Mouse (Mus musculus) limb, embryonic 14.5 days (tissue): ENCODE measurements at regions not wholly inside any gene's neighbourhood (a gene's known extent, or its start where the extent isn't known, plus 50 kb on each side); places are given as distances from the start of the nearest gene placed in this dataset.

Source experiments
- ATAC-seq: fragments of 200-750 bp; cut with Nextera tagmentation; 2 replicates; pipeline ENCODE4 v1.8.0; 2017; ENCODE audit warnings: low read depth, moderate number of reproducible peaks, moderate TSS enrichment; ENCODE audit not compliant: low FRiP score
- DNase-seq: peaks from one replicate; pipeline ENCODE4 v3.0.0-alpha.2; 2015; ENCODE audit warnings: low spot score
- H3K27ac ChIP-seq: fragments of 300-500 bp; sonication (generic); replicated peaks from 2 replicates; pipeline ENCODE4 v1.5.1; 2014; ENCODE audit warnings: low read depth, mild to moderate bottlenecking, low read length, moderate library complexity, mixed read lengths
- H3K27me3 ChIP-seq: fragments of 300-500 bp; sonication (generic); 2 replicates; pipeline ENCODE4 v1.6.1; 2014; ENCODE audit warnings: low read length, mixed read lengths; ENCODE audit not compliant: control insufficient read depth, insufficient read depth
- H3K36me3 ChIP-seq: fragments of 300-500 bp; sonication (generic); 2 replicates; pipeline ENCODE4 v1.6.1; 2014; ENCODE audit warnings: mild to moderate bottlenecking, low read length, moderate library complexity, mixed read lengths; ENCODE audit not compliant: control insufficient read depth, insufficient read depth
- H3K4me1 ChIP-seq: fragments of 300-500 bp; sonication (generic); 2 replicates; pipeline ENCODE4 v1.6.1; 2014; ENCODE audit warnings: antibody characterized with exemption, low read length, mixed read lengths; ENCODE audit not compliant: control insufficient read depth, insufficient read depth
- H3K4me2 ChIP-seq: fragments of 300-500 bp; sonication (generic); replicated peaks from 2 replicates; pipeline ENCODE4 v1.6.1; 2014; ENCODE audit warnings: low read depth, mild to moderate bottlenecking, low read length, moderate library complexity; ENCODE audit not compliant: severe bottlenecking
- H3K4me3 ChIP-seq: fragments of 300-500 bp; sonication (generic); replicated peaks from 2 replicates; pipeline ENCODE4 v1.5.1; 2014; ENCODE audit warnings: low read length
- H3K9ac ChIP-seq: fragments of 300-500 bp; sonication (generic); 2 replicates; pipeline ENCODE4 v1.6.1; 2014; ENCODE audit warnings: mild to moderate bottlenecking, low read depth, low read length, moderate library complexity; ENCODE audit not compliant: severe bottlenecking
- H3K9me3 ChIP-seq: fragments of 300-500 bp; sonication (generic); 2 replicates; pipeline ENCODE4 v1.6.1; 2016; ENCODE audit warnings: low read length; ENCODE audit not compliant: control insufficient read depth
- POLR2A ChIP-seq: fragments of 200-500 bp; IDR thresholded peaks from 2 replicates; pipeline ENCODE4 v1.8.0; 2012; ENCODE audit warnings: inconsistent platforms, mild to moderate bottlenecking, moderate library complexity, borderline replicate concordance; ENCODE audit not compliant: insufficient read depth, insufficient read length; ENCODE audit errors: extremely low read depth
- WGBS: fragments of 180-500 bp; shearing (Covaris S2); extraction: QIAGEN DNeasy Blood & Tissue Kit; methylation state at CpG from one replicate; pipeline ENCODE4 v1.1.7; 2014; 5-methylcytosine and 5-hydroxymethylcytosine counted together

DNA sequence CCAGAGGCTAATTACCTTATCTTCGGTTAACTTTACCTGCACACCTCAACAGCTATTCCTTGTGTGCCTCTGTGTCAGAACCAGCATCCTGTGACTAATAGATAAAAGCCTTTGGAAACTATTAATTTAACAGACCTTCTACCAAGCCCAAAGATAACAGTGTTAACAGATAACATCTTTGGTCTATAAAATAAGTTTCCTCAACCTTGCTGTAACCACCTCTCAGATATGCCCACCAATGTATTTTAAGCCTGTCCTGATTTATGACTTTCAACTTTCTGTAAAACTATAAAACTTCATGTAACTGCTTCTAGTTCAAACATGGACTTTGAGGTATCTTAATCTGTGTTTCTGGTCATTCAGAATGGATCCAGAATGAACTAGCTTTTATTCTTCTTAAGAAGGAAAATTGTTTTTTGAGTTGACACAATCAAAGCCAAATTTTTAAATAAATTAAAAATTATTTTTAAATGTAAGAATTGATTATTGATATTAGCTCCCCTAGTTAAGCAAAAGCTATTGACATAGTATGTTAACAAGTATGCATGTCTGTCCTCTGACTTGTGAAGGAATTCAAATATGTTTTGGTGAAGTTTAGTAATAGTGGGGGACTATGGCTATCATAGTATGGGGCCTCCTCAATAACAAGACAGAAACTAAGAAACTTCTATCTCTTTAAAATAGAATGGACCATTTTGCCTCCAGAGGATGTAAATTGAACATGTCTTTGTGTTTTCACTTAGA, 238.7 kb upstream of the Marcks start:
- WGBS: 82% methylated on average over 1 of the region's 1 CpGs
- ATAC-seq: no peak
- no peak overlapping the region for H3K4me2 ChIP-seq

DNA sequence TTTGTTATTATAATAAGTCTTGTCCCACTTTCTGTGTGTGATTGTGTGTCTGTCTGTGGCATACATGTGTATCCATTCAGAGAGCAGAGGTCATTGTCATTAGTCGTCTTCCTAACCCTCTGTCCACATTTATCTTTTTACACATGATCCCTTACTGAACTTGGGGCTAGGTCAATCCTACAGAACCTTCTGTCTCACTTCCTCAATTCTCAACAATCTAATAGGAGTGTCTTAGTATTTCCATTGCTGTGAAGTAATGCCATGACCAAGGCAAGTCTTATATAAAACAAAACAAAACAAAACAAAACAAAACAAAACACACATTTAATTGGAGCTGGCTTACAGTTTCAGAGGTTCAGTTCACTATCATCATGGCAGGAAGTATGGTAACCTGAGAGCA, 237.5 kb upstream of the Marcks start:
- ATAC-seq: no peak
- no peaks in the 10 kb centered on the region for H3K4me1 ChIP-seq
- no peaks in the 10 kb centered on the region for H3K27me3 ChIP-seq
- no peaks in the 10 kb centered on the region for H3K36me3 ChIP-seq
- H3K4me2 ChIP-seq: no peak overlapping the region
- DNase-seq: no peak
- no peak for TF ChIP-seq POLR2A
- H3K9me3 ChIP-seq: no peaks in the 10 kb centered on the region
- H3K9ac ChIP-seq: no peak overlapping the region
- 62% methylated on average over 1 of the region's 1 CpGs for WGBS
- H3K27ac ChIP-seq: no peak overlapping the region
- no peak overlapping the region for H3K4me3 ChIP-seq

More for the DNA sequence above, 238.7 kb upstream of the Marcks start:
- Histone ChIP-seq H3K4me3 (no peak overlapping the region), H3K27me3 (no peaks in the 10 kb centered on the region), H3K27ac (no peak overlapping the region), H3K4me1 (no peaks in the 10 kb centered on the region), H3K9ac (no peak overlapping the region), H3K9me3 (no peaks in the 10 kb centered on the region), H3K36me3 (no peaks in the 10 kb centered on the region)
- TF ChIP-seq POLR2A: no peak
- no peak for DNase-seq

DNA sequence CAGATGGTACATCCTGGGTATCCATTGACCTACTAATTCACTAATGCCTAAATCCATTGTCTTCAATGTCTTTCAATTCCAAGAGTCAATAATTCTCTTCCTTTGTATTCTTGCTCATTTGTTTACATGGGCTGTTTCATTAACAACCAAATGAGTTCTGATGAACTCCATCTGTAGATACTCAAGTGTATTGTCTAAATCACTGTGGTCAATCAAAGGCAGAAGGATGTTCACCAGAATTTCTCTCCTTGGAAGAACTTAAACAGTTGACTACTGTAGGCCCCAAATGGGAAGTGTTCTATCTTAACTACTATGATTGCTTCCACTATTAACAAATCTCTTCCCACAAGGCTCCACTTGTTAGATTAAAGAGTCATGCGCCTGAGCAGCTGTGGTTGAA, 236.9 kb upstream of the Marcks start:
- H3K4me2 ChIP-seq: no peak overlapping the region
- TF ChIP-seq POLR2A: no peak
- H3K27ac ChIP-seq: no peak overlapping the region
- H3K4me1 ChIP-seq: no peaks in the 10 kb centered on the region
- H3K4me3 ChIP-seq: no peak overlapping the region
- no peak overlapping the region for H3K9ac ChIP-seq
- no peak for DNase-seq
- no peaks in the 10 kb centered on the region for H3K9me3 ChIP-seq
- 85% methylated on average over 1 of the region's 1 CpGs for WGBS
- ATAC-seq: no peak
- H3K36me3 ChIP-seq: no peaks in the 10 kb centered on the region
- H3K27me3 ChIP-seq: no peaks in the 10 kb centered on the region

DNA sequence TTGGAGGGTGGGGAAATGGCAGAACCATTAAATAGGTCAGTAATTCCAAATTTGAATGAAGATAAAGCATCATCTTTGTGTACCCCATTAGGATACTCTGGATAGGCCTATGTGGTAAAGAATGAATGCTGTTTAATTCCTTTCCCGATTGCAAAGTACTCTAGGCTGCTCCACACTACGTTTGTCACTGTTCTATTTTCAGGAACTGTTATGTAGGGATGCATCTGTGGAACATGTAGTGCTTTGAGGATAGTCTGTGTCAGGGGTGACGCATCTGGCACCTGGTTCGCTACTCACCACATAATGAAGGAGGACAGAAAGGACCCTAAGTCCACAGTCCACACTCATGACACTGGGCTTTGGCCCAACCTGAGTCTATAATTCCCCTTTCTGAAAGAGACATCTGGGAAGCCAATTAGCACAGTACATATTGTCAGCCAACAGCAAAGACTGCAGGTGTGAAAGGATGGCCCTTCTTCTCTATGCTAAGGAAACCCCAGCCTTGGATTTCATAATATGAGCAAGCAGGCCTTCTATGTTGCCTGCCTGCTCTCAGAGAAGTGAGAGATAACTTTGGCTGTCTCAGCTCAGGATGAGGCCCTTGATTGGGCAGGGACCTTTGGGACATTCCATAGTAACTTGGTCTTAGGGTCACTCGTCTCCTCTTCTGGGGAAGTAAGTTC, 230.4 kb upstream of the Marcks start:
- no peak overlapping the region for H3K4me2 ChIP-seq
- 87% methylated on average over 5 of the region's 5 CpGs for WGBS
- TF ChIP-seq POLR2A: no peak
- H3K9ac ChIP-seq: no peak overlapping the region
- H3K4me3 ChIP-seq: no peak overlapping the region
- DNase-seq (no peak), ATAC-seq (peak; percentile 23; the same call in 1 of the 2 replicates)
- H3K27ac ChIP-seq: no peak overlapping the region
- H3K27me3 ChIP-seq: no peaks in the 10 kb centered on the region
- H3K9me3 ChIP-seq: no peaks in the 10 kb centered on the region
- no peaks in the 10 kb centered on the region for H3K4me1 ChIP-seq
- no peaks in the 10 kb centered on the region for H3K36me3 ChIP-seq

DNA sequence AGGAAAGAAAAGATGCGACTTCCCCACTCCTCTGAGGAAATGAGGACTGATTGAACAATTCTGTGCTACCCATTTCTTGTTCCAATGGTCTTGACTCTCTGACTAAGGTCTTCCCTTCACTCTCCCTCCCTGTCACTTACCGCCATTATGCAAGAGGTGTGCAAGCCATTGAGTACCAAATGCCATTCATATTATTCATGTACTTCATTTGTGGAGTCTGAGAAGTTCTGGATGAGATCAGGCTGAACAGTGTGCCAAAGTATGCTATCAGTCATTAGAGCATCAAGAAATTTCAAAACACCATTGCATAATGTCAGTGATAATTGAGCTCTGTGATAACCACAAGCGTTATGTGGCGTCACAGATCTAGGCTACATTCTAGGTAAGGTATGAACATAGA, 229.1 kb upstream of the Marcks start:
- H3K4me3 ChIP-seq: no peak overlapping the region
- H3K36me3 ChIP-seq: no peaks in the 10 kb centered on the region
- no peak for ATAC-seq
- H3K4me2 ChIP-seq: no peak overlapping the region
- DNase-seq: no peak
- WGBS: 87% methylated on average over 4 of the region's 4 CpGs
- no peaks in the 10 kb centered on the region for H3K27me3 ChIP-seq
- TF ChIP-seq POLR2A: no peak
- no peak overlapping the region for H3K27ac ChIP-seq
- no peak overlapping the region for H3K9ac ChIP-seq
- no peaks in the 10 kb centered on the region for H3K4me1 ChIP-seq
- no peaks in the 10 kb centered on the region for H3K9me3 ChIP-seq
